Mouse (Mus musculus) testis, adult 2 months (tissue): Measurements from ENCODE around the gene Ppm1e.

ENCODE experiments used
- CTCF ChIP-seq: fragments of 200-500 bp; IDR thresholded peaks from 2 replicates; pipeline ENCODE4 v1.5.1; 2012; ENCODE audit warnings: low read depth, mild to moderate bottlenecking, inconsistent platforms, low read length, moderate library complexity; ENCODE audit not compliant: control insufficient read depth, insufficient read depth, insufficient replicate concordance
- POLR2A ChIP-seq: fragments of 200-500 bp; IDR thresholded peaks from 2 replicates; pipeline ENCODE4 v1.6.1; 2012; ENCODE audit warnings: low read depth, mild to moderate bottlenecking, inconsistent platforms, low read length, moderate library complexity; ENCODE audit not compliant: control insufficient read depth

DNA sequence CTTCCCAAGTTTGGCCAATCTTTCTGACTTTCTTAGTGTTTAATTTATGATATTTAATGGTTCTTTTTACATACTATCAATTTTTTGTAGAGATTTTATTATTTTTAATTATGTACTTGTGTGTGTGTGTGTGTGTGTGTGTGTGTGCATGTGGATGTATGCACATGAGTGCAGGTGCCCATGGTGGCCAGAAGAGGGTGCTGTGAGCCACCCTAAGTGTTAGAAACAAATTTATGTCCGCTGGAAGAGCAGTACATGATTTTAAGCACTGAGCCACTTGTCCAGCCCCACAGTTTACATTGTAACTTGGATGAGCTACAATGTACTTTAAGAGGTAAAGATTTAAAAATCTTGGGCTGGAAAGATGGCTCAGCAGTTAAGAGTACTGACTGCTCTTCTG is 87.3 kb downstream of the Ppm1e start:
- TF ChIP-seq CTCF (peak; percentile 33; the same call in 1 of the 2 replicates), POLR2A (no peak)
